Mouse (Mus musculus) kidney, postnatal 4 days (tissue): ENCODE measurements around the gene Ttll5.

Source experiments
- DNase-seq, 2 experiments: peaks; one replicate each; pipeline ENCODE4 v3.0.0; 2021; ENCODE audit warnings: mixed read lengths in 2 of 2

Ttll5 gene

DNA sequence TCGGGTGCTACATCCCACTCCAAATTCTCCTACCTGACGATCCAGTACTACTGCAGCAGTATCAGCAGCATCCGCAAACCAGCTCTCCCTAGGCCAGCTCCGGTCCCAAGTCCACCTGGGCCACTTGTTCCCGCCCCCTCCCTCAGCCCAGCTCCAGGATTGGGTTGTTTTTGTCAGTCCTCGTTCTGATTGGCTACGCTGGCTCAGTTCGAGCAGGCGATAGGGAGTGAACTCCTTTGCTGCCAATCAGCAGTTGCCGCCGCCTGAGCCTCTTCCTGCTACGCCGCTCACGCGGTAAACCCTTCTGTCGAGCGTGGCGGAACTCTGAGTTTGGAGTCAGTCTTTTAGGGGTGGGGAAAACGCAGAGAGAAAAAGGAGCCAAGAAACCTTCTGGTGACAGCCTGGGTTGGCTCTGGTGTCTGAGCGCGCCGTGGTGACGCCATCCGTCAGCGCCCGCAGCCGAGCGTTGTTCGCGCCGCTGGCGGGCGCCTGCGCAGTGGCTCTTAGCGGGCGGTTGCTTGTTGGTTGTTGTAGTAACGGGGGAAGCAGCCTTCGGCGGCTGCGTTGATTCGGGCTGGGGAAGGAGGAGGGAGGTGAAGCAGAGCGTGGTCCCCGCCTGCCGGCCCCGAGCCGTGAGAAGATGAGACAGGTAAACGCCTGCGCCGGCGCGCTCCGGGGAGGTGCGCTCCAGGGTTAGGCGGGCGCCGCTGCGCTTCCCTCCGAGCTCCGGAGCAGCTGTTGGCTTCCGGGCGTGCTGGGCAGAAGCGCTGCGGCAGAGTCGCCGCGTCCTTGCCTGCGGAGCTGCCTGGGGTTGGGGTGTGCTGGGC, at the start of gene Ttll5, which contains the start of gene Erg28:
Ttll5 (plus strand) TSS at position 222 of the 827 bp plus-strand sequence.
Erg28 (minus strand) TSS at position 113 of the 827 bp plus-strand sequence.
- peak; percentile 95 to 97 for DNase-seq

DNA sequence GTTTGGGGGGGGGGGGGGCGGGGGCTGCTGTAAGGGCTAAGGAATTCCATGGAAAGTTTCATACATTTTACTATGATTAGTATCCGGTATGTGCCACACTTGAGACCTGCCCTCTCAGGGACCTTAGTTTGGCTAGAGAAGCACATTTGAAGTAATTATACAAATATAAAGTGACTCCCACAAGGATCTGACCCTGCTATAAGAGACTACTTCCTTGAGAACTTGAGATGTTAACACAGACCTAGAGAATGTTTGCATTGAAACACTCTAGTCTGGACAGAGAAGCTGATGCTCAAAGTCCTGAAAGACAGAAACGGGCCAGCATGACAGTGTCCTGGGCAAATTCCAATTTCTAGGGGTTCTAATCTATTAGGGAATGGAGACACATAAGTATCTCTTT, 45.5 kb upstream of the Ttll5 start:
- DNase-seq: no peak

DNA sequence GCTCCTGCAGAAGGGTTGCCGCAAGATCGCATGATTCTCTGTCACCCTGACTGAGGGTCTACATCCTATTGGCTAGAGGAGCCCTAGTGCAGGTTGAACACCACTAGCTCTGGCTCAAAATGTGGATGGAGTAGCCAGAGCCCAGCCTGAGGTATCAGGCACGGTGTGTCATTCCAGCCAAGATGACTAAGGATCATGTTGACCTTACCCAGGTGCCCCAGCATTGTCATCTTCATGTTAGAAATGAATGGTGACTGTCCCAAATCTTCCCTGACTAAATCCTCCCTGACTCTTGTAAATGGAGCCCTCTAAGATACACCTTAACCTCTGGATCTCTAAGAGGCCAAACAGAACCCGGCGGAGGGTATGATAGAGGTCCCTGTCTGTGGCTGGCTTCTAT, 44.8 kb upstream of the Ttll5 start:
- DNase-seq: no peak

DNA sequence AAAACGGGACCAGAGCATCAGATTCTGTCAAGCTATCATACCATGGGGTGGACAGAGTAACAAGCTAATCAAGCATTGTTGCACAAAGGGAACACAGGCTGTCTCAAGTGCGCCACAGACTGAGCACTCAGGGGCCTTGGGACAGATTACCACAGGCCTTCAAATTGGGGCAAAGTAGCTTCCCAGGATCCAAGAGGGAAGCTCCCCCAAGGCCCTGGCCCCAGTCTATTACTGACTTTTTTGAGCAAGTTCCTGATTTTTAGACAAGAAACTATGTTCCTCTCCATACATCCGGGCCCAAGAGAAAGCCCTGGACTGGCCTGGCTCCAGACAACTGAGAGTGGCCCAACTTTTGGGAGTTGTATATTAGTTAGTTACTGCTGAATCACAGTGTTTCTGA, 42.9 kb upstream of the Ttll5 start:
- DNase-seq: no peak

DNA sequence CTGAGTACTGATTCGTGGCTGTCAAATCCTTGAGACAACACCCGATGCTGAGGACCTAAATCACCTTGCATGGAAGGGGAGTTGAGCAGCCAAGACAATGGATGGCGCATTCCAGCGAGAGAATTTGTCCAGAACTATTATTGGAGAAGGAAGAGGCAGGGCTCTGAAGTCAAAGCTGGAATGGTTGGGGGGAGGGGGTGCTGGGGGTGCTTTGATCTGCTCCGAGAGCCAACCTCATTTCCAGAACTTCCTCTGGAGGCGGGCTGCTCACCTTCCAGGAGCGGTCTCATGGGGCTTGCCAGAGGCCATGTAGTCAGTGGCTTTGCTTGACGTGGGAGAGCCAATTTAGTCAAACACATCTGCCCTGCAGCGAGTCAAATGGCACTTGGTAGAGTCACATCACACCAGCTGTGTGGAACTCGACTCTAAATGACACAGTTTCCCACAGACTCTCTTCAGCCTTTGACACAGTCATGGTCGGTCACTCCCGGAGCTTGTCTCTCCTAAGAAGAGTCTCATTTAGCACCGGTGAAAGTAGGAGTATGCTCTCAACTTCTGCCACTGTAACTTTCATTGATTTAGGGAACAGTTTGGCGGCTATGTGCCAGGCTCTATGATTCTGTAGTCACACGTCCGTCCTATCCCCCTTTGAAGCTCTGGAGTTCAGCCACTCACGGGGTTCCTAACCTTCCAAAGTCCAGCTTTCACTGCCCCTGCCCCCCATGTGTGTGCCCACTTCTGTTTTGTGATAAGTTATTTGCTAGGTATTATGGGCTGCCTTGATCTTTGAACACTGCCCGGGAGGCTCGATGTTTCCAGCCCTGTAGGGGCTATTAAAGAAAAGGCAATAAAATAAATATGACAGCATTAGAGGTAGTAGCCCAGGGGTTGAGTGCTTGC, 39.3 kb upstream of the Ttll5 start:
- DNase-seq: peak; percentile 29 to 55

DNA sequence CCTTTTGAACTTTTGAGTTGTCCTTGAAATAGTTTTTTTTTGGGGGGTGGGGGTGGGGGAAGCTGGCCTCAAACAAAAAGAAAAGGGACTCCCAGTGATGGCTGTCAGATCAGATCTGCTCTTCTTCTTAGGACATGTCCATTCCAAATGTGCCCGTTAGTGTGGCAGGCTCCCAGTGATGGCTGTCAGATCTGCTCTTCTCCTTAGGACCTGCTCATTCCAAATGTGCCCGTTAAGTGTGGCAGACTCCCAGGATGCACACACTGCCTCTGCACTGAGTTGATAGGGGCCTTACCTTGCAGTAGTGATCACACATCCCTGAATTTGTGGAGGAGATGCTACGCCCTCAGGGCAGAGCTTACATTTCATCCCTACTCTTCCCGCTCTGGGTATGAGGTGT, 32.3 kb upstream of the Ttll5 start:
- DNase-seq: no peak

DNA sequence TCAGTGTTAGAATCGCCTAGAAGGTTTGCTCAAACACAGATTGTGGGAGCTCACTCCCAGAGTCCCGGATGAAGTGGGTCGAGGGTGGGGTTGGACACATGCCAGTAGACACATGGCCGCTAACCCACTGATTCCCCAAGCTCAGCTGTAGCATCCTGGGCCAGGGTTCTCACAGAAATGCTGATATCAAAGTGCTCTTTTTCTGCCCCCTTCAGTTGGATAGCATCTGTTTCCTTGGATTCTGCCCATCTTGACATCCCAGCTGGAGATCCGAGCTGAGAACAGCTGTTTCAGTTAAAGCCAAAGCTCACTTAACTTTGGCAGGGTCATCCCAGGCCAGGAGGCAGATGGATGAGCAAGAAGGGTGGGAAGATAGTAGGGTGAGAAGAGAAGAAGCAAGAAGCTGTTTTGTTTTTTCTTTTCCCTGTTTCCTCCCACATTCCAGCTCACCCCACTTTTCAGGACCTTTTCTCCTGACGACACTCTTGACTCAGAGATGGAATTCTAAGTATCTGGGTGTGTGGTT, 31.6 kb upstream of the Ttll5 start:
- peak; percentile 46 for DNase-seq

DNA sequence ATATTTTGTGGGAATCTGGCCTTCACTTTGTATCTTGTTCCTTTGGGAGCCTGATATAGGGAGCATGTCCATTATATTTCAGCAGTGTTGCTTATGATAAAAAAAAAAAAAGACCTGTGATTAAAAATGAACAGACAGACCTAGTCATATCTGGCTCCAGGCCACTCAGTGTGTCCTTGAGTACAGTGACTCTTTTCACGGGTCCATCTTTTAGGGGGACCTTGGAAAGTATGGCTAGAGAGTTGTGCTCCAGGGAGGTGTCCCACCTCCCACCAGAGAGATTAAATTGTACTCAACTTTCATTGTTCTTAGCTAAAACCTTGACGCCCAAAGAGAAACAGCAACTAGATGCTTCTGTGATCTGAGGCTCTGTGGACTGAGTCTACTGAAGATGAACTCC, 30.4 kb upstream of the Ttll5 start:
- no peak for DNase-seq

DNA sequence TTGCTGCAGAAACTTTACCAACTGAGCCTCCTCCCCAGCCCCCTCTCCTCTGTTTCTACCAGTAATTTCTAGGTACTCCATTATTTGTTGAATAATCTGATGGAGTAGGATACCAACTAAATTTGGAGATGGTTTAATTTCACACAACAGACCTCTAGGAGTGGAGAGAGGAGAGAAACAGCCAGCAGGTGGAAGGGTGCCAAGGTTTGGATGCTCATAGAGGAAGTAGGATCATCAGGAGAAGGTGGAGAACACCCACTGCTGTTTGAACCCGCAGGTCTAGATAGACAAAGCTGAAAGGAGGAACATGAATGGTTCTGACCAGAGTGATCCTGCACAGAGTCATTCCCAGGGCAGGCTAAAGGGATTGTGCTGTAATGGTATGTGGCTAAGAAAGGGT, 28.9 kb upstream of the Ttll5 start:
- no peak for DNase-seq

DNA sequence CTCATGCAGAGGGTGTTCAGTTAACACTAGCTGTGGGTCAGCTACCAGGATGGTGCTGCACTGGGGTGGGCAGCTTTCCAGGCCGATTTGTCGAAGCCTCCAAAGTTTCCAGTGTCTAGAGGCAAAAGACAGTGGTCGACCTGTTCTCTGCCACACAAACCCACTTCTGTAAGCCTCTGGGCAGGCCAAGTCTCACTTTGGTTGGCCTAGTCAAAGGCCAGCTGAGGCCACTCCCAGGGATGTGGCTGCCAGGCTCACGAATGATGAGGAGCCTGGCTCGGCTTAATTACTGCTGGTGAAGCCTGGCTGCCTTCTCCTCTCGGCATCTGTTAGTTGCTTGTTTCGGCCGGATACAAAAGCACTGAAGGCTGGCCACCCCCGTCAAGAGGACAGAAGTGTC, 24.4 kb upstream of the Ttll5 start:
- DNase-seq: peak in 1 of 2 experiments; percentile 18

DNA sequence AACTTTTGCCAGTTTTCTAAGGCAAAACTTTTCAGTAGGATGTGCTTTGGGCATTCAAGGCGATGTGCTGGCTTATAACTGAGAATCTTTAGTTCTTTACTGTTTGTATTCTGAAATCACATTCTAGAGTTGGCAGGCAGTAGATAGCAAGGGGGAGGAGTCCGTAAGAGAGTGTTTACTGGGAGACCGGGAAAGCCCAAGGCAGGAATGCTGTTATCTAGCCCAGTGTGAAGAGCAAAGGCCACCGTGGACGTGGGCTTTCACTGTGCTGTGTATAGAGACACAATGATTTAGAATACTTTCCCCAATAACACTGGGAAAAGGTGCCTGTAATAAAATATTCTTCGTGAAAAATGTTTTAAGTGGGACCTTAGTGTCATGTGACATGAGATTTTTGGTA, 14.7 kb upstream of the Ttll5 start:
- no peak for DNase-seq

DNA sequence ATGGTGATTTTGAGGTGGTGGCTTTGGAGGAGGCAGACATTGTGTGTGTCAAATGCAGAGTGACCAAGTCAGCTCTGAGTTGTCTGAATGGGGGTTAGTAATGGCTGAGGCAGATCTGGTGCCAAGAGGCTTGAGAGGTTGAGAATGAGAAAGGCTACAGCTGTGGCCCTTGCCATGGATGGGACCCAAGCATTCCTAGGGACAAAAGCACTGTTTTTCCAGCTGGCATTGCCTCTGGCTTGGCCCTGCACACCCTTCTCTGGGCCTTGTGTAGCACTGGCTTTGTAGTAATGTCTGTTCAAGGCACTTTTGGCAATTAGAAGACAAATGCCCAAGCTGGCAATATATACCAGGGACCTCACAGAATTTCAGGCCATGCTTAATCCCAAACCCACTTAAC, 13.5 kb upstream of the Ttll5 start:
- DNase-seq: no peak

DNA sequence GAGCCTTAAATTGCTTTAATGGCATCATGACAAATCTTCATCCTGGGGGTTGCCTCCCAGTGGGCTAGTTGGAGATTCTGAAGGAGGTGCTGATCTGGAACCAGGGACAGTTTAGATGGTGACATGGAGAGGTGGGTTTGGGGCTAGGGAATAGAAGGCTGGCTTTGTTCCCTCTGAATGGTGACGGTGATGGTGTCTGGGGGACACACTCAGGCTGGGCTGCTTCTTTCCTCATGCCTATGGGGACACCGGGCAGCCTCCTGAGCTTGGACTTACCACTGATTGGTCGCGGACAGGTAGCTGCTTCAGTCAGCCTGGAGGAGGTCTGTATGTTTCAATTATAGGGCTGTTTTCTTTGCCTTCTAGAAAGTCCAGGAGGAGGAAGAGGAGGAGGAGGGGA, 12.8 kb upstream of the Ttll5 start:
- no peak for DNase-seq

DNA sequence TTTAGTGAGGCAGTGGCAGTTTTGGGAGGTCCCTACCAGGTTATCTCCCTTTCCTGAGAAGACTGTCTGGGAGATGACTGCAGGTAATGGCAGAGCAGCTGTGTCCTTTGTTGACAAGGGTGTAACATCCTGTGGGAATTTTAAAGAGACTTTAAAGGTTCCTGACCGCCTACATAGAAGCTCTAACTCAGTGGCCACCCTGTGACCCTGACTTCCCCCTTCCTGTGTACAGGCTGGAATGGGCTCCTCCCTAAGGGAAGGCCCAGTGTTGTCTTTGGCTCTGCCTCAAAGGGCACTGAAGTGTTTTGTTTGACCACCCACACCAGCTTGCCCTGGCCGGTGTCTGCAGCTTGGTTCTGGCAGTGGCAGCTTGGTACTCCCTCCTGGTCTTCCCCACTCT, 10.9 kb upstream of the Ttll5 start:
- DNase-seq: peak; percentile 67 to 77

DNA sequence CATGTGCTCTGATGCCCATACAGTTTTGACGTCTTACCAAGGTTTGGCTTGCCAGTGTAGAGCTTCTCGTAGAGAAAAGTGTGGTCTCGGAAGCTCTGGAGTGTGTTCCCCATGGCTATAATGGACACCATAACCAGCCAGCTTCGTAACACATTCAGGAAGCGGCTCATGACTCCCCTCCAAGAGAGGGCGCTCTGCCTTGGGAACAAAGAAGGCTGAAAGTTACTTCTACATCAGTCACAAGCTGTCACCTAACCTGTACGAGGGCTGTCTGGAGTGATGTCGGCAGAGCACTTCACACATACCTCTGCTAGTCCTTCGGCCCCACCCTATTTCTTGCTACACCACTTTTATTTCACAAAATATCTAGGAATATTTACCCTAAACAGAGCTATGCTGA, 2.4 kb upstream of the Ttll5 start:
- peak in 1 of 2 experiments; percentile 33 for DNase-seq

DNA sequence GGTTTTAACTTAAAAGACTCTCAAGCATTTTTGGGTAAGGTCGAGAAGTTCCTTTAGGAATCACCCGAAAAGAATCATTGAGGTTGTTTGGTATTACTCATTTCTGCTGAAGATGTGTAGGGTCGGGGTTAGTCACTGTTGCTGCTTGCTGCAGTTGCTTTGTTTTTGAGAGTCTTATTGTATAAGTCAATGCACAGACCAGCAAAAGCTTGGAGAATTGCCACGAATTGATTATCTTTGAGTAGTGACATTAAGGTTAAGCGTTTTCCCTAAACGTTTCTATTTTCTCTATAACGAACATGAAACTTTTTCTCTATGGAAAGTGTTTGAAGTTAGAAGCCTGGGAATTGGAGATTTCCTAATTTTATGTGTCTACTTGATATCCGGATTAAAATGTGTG, 902 bp downstream of the Ttll5 start:
- DNase-seq: no peak

DNA sequence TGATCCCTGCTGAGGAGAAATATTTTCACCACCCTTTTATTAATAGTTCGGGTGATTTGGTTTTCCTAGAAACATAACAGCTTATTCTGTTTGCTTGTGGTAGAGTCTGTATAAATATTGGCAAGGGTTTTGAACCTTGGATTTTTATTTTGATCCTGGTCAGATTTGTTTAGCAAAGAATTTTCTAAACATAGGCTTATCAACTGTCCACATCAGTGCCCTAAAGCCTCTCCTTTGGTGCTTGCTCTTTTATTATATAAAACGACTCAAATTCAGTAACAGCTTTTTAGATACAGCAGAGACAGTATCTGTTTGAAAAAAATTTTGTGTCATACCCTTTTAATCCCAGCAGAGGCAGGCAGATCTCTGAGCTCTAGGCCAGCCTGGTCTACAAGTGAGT, 1.4 kb downstream of the Ttll5 start:
- DNase-seq: no peak

DNA sequence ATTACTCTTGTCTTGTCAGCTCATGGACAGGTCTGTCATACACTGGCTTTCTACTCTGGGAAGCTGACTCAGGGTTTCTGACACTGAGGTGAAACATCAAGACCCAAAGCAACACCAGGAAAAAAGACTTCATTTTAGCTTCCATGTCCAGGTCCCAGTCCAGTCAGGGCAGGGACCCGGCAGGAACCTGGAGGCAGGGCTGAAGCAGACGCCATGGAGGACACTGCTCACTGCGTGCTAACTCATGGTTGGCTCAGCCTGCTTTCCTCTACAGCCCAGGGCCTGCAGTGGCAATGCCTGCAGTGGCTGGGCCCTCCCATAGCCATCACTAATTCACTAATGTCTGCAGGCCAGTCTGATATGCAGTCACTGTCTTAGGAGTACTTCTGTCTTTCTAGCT, 4.4 kb downstream of the Ttll5 start:
- DNase-seq: no peak

DNA sequence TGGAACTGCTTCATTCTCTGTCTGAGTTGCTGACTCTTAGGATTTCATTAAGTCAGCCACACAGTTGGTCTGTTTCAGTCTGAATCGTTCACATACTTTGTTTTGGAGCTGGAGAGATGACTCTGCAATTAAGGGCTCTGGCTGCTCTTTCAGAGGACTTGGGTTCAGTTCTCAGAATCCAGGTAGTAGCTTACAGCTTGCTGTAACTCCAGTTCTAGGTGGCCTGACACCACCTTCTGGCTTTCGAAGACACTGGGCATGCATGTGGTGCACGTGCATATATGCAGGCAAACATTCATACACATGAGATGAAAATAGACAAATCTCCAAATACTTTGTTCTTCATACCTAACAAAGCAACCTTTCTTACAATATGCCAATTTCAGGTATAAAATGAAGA, 5.4 kb downstream of the Ttll5 start:
- no peak for DNase-seq

DNA sequence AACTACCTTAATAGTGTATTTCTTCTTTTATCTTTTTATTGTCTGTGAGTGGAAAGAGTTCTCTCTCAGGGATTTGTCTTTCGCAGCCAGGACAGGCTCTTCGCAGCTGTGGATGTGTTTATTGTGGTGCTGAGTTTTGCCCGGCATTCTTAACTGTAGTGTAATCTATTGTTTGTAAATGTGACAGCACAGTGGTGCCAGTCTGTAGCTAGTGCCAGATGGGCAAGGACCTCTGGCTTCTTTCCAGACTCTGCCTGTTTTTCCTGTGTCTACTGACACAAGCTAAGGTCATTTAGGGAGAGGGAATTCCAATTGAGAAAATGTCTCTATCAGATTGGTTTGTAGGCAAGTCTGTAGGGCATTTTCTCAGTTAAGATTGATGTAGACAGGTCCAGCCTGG, 6.2 kb downstream of the Ttll5 start:
- DNase-seq: no peak

DNA sequence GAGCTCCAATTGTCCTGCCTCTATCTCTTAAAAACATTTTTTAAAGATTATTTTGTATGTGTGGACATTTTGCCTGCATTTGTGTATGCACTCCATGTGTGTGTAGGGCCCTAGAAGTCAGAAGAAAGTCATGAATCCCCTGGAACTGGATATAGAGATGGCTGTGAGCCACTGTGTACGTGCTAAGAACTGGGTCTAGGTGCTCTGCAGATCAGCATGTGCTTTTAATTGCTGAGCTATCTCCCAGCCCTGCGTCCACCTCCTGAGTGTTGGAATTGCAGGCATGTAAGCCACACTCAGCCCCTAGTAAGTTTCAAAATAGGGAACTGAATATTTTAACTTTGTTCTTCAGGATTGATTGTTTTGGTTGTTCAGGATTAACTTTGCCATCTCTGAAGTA, 10.1 kb downstream of the Ttll5 start:
- no peak for DNase-seq

DNA sequence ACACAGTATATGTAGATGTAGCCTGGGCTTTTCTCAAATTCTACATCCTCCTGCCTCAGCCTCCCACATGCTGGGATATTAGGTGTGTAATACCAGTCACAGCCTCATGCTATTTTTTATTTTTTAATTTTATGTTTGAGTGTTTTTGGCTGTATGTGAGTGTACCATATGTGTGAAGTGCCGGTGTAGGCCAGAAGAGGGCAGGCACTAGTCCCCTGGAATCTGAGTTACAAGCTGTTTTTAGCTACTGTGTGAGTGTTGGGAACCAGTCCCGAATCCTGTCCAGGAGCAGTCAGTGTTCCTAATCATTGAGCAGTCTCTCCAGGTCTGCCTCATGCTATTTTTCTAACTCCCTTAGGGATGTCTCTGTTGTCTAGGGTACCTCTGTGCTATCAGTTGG, 13.3 kb downstream of the Ttll5 start:
- DNase-seq: no peak

DNA sequence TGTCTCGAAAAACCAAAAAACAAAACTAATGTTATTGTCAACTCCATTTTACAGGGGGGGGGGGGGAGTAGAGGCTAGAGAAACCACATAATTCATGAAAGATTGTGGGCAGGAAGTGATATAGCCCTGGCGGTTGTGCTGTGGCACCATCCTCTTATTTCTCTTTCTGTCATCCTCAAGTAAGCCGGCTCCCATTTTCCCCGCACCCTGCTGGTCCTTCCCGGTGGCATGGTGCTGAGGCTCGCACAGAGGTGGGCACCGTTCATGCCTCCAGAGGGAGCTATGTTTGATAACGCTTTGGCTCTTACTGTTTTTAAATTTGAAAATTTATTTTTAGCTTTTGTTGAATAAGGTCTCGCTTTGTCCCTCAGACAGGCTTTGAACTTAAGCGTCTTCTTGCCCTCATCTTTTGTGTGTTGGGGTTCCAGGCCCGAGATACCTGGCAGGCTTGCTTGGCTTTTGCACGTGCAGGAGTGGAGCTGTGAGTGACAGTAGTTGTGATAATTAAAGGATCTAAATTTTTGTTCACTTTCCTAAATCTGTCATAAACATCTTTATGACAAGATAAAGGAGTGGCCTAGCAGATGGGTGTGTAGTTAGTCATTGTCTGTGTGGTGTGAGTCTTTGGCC, 15.0 kb downstream of the Ttll5 start:
- DNase-seq: no peak
